Mouse (Mus musculus) brown adipose tissue, adult 24 weeks (tissue): ENCODE measurements around the gene Akap2. TPM values are rescaled to one million over a fixed set of nuclear protein-coding genes. Genes with fewer than 3 reads are reported as not detected.

Source experiments
- H3K27ac ChIP-seq: fragments of 200-500 bp; replicated peaks from 2 replicates; pipeline ENCODE4 v1.5.1; 2012; ENCODE audit warnings: low read depth, mild to moderate bottlenecking, low read length
- H3K4me1 ChIP-seq: fragments of 200-500 bp; 2 replicates; pipeline ENCODE4 v1.6.1; 2012; ENCODE audit warnings: low read length, mixed read lengths; ENCODE audit not compliant: control insufficient read depth, insufficient read depth, insufficient read length
- H3K4me3 ChIP-seq: fragments of 200-500 bp; 2 replicates; pipeline ENCODE4 v1.5.1; 2012; ENCODE audit warnings: low read depth, mild to moderate bottlenecking, low read length, moderate library complexity; ENCODE audit not compliant: insufficient read depth
- polyA plus RNA-seq: library from polyadenylated mRNA; stranded (reverse); fragments of >200 nt; gene quantifications from 2 replicates; pipeline ENCODE4 v1.2.4, GENCODE M21; 2012; ENCODE audit not compliant: missing spikeins, insufficient read depth, insufficient read length

Gene Akap2
- polyA plus RNA-seq, 1 experiment = 30.6 TPM

DNA sequence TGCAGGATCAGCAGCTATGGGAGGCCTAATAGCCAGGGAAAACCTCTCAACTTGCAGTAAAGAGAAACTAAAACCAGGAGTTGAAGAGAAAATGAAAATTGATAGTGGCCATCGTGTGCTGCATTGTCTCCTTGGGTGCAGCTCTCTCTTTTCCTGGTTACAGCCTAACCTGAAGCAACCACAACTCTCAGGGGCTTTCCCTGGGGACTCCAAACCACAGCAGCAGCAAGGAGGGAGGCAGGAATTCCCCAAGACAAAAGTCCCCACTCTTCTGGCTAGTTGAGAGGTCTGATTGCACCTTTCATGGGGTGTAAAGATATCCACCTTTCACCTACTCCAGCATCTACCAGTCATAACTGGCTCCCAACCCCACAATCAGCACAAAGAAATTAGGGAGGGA, 8.1 kb downstream of the Akap2 start:
- H3K27ac ChIP-seq = no peak overlapping the region
- peaks cover 34% of the 10 kb centered on the region for H3K4me1 ChIP-seq
- no peak overlapping the region for H3K4me3 ChIP-seq

DNA sequence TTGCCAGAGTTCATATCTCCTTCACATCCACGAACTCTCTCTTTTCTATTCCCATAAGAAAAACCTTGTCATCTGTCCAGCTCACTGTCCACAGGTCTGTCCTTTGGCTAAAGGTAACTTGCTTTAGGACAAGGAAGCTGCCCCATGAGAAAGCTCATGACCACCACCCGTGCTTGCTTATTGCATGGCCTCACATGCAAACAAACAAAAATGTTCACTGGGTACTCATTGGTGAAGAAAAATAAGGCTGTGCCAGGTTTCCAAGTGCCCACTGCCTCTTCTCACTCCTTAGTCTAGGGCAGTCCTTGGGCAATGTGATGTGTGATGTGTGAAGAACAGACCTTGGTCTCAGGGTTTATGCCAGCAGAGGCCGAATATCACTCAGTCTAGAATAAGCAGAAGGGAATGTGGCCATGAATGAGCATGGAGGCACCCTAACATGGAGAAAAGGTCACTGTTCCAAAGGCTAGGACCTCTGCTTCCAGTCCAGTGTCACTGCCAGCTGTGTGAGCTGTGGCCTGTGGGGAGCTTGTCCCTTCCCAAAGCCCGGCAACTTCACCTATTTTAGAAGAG, 11.2 kb downstream of the Akap2 start:
- peaks cover 34% of the 10 kb centered on the region for H3K4me1 ChIP-seq
- H3K4me3 ChIP-seq = no peak overlapping the region
- peak overlapping the region; percentile 88 for H3K27ac ChIP-seq

DNA sequence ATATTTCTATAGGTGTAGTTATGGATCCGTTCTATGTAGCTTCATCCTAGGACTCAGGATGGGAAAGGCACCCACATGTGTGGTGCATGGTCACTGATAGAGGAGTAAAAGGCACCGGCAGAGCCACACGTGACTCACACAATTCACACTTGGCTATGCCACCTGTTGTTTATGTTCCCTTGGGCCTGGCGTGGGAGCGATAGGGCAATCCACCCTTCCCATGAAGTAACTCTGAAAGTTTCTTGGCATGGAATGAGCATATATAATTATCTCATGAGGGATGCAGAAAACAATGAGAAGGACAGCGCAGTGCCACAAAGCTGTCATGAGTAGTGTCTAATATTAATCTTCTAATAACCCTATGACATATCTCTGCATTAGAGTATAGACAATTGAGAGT, 12.6 kb downstream of the Akap2 start:
- no peak overlapping the region for H3K4me3 ChIP-seq
- H3K4me1 ChIP-seq = peaks cover 34% of the 10 kb centered on the region
- no peak overlapping the region for H3K27ac ChIP-seq

DNA sequence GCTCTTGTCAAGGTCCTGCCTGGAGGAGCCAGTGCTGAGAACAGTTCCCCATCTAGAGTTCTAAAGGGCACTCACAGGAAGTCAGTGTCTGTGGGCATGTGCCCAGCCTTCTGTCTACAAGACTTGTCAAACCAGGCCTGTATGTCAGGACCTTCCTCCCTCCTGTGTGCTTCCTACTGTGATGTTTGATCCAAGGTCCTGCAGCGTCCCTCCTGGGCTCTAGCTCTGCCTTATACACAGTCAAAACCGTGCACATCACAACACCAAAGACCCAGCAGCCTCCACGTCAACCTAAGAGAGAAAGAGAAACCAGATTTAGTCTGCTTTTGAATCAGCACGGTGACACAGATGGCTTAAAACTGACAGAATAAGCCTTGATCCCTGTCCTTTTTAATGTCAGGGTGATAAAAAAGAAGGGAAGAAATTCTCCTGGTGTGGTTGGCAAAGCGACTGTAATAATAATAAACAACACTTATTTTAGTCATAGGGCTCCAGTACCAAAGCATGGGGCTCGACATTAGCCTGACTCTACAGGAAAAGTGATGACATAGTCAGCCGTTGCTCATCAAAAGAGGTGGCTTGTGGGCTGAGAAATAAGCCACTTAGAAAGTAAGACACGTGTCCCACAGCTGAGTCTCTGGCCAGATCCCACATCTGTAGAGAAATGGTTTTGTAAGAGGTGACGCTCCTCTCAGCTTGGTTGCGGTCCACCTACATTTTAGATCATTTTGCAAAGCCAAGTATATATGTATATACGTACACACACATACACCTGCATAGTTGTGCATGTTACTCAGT, 13.5 kb downstream of the Akap2 start:
- Histone ChIP-seq H3K4me3 (no peak overlapping the region), H3K4me1 (peaks cover 31% of the 10 kb centered on the region), H3K27ac (0 out of 2 replicates have a peak overlapping the region, but pooled peaks have one; percentile 12)

DNA sequence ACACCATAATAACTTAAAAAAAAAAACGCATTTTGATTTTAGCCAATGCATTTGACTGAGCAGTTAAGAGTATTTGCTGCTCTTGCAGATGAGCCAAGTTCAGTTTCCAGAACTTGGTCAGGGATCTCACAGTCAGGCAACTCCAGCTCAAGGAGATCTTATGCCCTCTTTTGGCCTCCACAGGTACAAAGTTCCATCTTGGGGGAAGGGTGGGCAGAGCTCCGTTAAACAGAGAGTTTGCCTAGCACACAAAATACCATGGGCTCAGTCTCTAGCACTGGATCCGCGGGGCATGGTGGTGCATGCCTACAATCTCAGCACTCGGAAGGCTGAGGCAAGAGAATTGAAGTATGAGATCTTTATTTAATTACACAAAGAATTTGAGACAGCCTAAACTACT, 14.9 kb downstream of the Akap2 start:
- Histone ChIP-seq H3K4me3 (no peak overlapping the region), H3K4me1 (peaks cover 29% of the 10 kb centered on the region), H3K27ac (no peak overlapping the region)

DNA sequence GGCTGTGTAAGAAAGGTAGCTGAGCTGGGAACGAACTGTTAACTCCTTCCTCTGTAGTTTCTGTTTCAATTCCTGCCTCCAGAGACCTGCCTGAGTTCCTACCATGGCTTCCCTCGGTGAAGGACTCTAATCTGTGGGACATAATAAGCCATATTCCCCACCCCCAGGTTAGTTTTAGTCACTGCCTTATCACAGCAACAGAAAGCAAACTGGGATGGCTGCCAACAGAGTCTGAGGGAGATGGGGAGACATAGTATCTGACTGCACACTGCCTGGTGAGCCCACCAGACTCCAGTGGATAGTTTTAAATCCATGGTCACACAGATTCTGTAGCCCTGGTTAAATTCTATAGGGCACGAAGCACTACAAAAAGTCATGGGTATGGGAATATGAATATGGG, 16.0 kb downstream of the Akap2 start:
- no peak overlapping the region for H3K27ac ChIP-seq
- H3K4me3 ChIP-seq = no peak overlapping the region
- H3K4me1 ChIP-seq = peaks cover 21% of the 10 kb centered on the region

DNA sequence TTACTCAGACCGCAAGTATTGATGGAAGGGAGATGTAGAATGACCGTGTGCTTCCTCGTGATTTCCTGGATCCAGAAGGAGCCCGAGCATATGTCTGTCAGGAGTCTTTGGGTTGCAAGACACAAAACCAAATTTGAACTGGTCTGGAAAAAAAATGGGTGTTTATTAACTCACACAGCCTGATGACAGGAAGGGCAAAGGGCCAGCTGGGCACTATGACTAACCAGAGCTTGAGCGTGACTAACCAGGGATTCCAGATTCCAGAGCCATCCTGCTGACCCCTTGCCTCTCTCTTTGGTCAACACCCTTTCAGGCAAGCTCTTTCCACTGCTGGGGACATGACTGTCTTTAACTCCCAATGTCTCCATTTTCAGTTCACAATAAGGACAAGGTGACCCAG, 18.0 kb downstream of the Akap2 start:
- H3K4me3 ChIP-seq = no peak overlapping the region
- peaks cover 6% of the 10 kb centered on the region for H3K4me1 ChIP-seq
- no peak overlapping the region for H3K27ac ChIP-seq

DNA sequence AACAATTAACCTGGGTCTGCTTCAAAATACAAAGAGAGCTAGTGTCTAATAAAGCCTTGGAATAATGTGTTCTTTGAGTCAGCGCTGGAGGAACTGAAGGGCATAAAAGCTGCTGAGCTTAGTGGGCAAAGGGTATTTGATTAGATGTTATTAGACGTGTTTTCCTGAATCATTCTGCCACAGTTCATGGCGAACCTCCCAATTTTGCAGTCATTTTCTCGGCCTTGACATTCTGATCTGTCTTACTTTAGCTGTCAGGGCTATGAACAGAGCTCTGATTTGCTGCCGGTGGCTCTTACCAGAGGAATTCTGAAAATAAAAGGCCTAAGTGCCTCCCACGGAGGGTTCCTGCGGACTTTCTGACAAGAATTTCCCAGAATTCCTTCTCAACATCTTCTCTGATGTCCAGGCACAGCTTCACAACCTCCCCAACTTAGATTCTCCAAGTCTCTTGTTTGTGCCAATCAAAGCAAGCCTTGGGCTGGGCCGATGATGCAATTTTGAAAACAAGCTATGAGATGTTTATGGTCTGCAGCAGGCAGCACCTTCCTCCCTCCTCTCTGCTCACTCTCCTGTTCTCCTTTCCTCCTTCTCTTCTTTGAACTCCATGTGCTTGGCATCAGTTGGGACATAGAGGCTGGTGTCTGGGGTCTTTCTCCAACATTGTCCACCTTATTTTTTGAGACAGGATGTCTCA, 21.5 kb downstream of the Akap2 start:
- Histone ChIP-seq H3K27ac (no peak overlapping the region), H3K4me1 (no peaks in the 10 kb centered on the region), H3K4me3 (no peak overlapping the region)

DNA sequence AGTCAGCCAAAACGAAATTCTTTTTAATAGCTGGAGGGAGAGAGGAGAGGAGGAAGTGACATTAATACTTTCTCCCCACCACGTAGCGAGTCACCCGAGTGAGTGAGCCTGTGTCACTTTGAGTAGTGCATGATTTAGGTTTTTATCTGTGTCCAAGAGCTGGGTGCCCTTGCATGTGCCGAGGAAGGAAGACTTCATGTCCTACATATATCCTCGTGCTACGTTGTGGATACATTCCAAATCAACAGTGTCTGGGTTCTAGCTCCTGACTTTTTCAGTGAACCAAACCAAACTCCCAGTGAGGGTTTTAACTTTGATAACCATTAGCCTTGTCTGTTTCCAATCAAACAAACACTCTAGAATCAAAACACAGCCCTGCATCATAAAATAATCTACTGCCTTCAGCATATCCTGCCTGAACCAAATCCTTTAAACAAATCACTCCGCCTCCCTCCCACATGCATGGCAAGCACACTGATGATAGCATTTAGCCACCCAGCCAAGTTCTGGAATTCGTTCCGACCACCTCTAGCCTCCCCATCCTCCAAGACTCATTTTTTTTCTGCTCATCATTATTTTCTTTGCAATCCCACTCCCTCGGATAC, 26.0 kb downstream of the Akap2 start:
- Histone ChIP-seq H3K4me1 (no peaks in the 10 kb centered on the region), H3K27ac (no peak overlapping the region)

DNA sequence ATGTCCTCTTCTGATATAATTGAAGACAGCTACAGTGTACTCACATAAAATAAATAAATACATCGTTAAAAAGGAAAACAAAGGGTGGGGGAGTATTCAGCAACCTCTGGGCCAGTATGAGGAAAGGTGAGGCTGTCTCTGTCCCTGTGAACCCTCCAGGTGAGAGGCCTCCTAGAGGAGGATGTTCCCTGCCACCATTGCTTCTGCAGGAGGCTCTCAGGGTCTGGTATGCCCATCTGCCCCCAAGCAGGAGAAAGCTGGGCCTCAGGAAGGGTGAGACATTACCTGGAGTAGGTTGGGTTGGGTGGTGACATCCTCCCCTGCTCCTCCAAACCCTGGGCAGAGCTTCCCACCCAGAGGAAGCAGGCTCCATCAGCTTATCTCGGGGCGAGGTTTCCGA, 33.2 kb downstream of the Akap2 start:
- Histone ChIP-seq H3K4me3 (no peak overlapping the region), H3K27ac (no peak overlapping the region), H3K4me1 (peaks cover 6% of the 10 kb centered on the region; the same call in 1 of the 2 replicates)

More for the DNA sequence above, 26.0 kb downstream of the Akap2 start:
- H3K4me3 ChIP-seq = no peak overlapping the region

DNA sequence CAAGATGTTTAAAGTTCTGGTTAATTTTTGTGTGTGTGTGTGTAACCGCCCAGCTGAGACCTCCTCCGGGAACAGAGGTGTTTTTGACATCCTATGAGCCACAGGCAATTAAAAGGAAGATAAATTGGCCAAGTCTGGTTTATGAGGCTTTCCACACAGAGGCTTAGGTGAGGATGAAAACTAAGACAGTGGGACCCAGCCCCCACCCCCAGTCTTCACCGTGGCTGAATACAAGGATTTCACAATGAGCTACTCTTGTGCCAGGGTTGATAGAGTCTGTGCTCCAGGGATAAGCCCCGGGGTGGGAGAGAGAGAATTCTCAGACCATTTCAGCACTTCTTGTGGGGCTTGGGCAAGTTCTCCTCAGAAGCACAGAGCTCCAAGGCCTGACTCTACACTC, 33.6 kb downstream of the Akap2 start:
- no peak overlapping the region for H3K4me3 ChIP-seq
- no peak overlapping the region for H3K27ac ChIP-seq
- peaks cover 6% of the 10 kb centered on the region; the same call in 1 of the 2 replicates for H3K4me1 ChIP-seq

DNA sequence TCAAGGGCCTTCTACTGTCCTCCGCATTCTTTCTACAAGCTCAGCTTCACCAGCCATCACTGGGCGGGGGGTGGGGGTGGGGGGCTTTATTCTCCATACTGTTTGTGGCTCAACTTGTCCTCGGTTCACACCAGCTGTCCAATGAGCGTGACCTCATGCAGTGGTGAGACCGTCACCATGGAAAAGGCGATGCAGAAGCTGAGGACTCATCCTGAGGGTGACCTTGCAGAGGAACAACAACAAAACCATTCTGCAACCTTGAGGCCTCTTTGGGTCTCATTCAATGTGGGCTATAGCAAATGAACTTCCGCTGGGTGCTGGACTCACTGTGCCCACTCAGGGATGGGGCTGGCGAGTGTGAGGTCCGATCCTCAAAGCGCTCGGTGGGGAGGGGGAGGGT, 34.1 kb downstream of the Akap2 start:
- H3K4me3 ChIP-seq = no peak overlapping the region
- peaks cover 6% of the 10 kb centered on the region; the same call in 1 of the 2 replicates for H3K4me1 ChIP-seq
- no peak overlapping the region for H3K27ac ChIP-seq

DNA sequence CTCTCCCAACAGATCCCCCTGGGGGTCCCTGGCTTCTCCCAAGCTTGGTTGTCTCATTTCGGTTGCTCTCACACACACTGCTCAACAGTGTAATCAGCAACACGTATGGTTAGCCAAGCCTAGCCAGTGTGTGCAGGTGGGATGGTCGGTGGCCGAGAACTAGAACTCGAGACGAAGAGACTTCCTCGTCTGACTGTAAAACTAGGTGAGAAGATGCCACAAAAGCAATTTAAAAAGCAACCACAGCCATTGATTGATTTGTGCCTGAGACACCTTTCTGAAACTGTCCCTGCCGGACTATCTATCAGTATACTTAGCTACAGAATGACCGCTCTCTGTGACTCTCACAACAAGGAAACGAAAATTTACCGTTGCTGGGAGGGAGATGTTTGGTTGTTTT, 37.6 kb downstream of the Akap2 start:
- H3K4me3 ChIP-seq = no peak overlapping the region
- no peak overlapping the region for H3K27ac ChIP-seq
- H3K4me1 ChIP-seq = peaks cover 15% of the 10 kb centered on the region

DNA sequence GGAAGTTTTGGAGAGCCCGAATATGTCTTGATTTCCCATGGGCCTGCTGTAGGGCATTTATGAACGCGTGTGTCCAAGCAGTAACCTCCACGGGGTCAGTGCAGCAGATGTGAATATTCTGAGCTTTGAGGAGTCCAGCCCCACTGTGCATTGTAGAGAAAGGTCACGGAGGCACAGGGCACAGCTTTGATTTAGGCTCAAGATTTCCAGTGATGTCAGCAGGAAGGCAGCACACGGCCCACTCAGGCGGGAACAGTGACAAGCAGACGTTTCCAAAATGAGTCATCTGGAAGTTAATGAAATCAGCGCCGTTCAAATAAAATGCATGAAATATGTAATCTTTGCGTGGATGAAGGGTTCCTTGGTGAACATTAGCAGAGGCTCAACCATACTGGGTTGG, 40.5 kb downstream of the Akap2 start:
- peak overlapping the region; percentile 15 for H3K27ac ChIP-seq
- no peak overlapping the region for H3K4me3 ChIP-seq

DNA sequence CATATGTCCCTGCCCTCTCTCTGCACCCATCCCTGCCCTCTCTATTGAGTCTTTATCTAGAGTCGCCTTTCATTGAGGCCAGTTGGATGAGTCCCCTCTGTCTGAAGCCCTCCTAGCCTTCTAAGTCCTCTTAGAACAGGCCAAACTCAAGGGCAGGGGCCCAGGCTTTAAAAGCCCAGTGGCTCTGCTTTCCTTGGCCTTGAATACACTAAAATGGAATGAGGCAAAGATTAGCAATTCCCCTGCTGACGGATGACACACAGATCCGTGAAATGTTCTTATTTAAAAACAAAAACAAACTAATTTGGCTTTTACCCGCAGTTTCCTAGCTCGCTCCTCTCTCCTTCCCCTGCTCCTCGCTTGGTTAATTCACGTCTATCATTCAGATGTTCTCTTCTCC, 45.0 kb downstream of the Akap2 start:
- peak overlapping the region; percentile 20; the same call in 1 of the 2 replicates for H3K27ac ChIP-seq
- no peak overlapping the region for H3K4me3 ChIP-seq
- peaks cover 25% of the 10 kb centered on the region for H3K4me1 ChIP-seq

More for the DNA sequence above, 40.5 kb downstream of the Akap2 start:
- peaks cover 9% of the 10 kb centered on the region for H3K4me1 ChIP-seq
